Mouse (Mus musculus) fibroblast of lung, adult 2 months (primary cell): ENCODE measurements around the gene Myt1l.

Experiments
- DNase-seq: peaks from one replicate; pipeline ENCODE4 v3.0.0-alpha.2; 2011; ENCODE audit warnings: low read depth

The Myt1l gene

DNA sequence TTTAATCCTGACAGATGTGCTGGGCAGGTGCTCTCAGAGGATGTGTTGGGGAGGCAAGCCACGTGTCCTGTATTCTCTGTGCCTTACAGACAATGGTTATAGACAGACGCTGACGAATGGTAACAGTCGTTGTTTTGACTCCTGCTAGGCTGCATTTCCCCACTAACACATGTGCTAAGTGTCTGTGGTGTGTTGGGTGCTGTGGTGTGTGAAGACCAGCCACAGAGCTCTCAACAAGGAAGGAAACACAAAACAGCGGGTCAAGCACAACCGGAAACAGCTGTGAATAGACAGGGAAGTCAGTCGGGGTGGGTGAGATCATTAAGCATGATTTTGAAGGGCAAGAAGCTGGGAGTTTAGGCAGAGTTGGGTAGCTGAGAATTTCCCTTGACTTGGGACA is 41.1 kb downstream of the Myt1l start:
- no peak for DNase-seq

GRCm38 (mm10) chr12:29570351-29570750 is 42.2 kb downstream of the Myt1l start:
- DNase-seq, result no peak

- DNase-seq, result no peak
Observed at GRCm38 (mm10) chr12:29571613-29572012, 43.4 kb downstream of the Myt1l start.

DNA sequence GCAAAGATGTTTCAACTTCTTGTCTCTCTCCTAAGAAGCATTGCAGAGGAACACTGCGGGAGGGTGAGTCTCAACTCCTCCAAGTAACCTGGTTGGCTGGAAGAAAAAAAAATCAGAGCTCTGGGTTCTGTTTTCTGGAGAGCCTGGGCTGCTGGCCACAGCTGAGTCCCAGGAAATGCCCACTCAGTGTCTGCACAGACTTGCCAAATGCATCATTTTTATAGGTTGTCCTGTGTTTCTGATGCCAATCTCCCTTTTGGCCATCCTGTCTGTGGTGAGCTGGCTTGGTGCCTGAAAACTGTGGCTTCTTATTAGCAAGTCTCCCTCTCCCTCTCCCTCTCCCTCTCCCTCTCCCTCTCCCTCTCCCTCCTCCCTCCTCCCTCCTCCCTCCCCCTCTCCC is 65.6 kb downstream of the Myt1l start:
- DNase-seq, result no peak

DNA sequence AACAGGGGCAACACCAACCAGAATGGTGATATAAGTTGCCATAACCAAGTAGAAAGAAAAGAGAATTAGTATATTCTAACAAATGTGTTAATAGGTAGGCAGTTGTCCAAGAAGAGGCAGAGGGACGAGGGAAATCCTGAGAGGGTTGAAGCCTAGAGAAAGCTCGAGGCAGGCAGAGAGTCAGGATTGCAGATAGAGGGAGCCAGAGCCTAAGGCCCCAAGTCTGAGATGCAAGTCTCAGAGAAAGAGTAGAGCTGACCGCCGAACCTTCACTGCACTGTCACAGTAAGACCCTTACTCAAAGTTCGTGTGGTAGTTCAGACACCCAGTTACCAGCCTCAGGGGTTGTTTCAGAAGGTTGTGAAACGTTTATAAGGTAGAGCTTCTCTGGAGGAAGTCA is 71.7 kb downstream of the Myt1l start:
- DNase-seq, result no peak

- no peak for DNase-seq
Observed at GRCm38 (mm10) chr12:29601223-29601622, 73.0 kb downstream of the Myt1l start.

- DNase-seq, result no peak
Observed at GRCm38 (mm10) chr12:29604659-29605058, 76.5 kb downstream of the Myt1l start.

GRCm38 (mm10) chr12:29605124-29605523 is 76.9 kb downstream of the Myt1l start:
- no peak for DNase-seq

DNA sequence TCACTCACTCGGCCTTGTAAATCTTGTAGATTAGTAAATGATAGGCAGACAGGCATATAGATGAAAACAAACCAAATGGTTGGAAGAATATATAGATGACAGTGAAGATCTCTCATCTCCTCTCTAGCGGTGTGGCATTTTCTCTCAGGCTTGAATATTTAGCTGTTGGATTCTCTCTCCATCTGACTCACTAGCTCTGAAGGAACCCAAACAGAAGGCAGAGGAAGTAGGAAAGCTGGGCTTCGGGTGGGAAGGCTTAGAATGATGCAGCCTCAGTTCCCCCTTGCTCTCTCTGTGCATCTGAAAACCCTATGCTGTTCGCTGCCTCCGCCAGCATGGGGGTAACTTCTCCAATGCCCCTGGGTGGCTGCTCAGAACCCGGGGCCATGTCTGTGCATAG is 78.0 kb downstream of the Myt1l start:
- DNase-seq, result no peak

GRCm38 (mm10) chr12:29617746-29618145 is 89.6 kb downstream of the Myt1l start:
- DNase-seq, result no peak

GRCm38 (mm10) chr12:29621530-29621929 is 93.3 kb downstream of the Myt1l start:
- DNase-seq, result no peak

- DNase-seq, result no peak
Observed at GRCm38 (mm10) chr12:29627956-29628750, 100.0 kb downstream of the Myt1l start.

DNA sequence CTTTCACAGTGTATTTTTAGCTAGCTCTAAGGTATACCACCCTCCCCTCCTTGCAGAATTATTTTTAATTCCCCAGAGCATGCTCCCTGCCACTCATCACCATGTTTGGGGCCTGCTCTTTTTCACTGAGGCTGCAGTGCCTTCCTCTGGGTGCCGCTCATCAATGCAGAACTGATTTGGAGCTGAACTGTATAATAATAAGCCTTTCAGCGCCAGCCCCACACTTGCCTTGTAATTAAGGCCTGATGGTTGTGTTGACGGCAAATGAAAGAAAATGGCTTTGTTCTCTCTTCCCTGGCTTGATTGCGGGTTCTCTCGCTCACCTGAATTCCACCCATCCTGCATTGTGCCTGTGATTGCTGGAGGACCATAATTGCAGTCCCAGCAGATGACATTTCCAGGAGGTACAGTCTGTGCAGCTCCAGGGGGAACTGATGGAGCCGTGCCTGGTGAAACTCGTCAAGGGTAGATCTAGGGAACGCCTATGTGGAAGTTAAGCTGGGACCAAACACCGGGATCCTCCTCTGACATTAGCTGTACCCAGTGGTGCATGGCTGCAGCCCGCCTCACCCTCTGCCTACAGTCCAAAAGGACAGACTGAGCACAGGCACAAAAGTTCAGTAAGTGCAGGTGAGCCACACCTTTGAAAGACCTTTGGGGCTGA is 101.8 kb downstream of the Myt1l start:
- DNase-seq, result no peak

- no peak for DNase-seq
Observed at GRCm38 (mm10) chr12:29634509-29634908, 106.3 kb downstream of the Myt1l start.

DNA sequence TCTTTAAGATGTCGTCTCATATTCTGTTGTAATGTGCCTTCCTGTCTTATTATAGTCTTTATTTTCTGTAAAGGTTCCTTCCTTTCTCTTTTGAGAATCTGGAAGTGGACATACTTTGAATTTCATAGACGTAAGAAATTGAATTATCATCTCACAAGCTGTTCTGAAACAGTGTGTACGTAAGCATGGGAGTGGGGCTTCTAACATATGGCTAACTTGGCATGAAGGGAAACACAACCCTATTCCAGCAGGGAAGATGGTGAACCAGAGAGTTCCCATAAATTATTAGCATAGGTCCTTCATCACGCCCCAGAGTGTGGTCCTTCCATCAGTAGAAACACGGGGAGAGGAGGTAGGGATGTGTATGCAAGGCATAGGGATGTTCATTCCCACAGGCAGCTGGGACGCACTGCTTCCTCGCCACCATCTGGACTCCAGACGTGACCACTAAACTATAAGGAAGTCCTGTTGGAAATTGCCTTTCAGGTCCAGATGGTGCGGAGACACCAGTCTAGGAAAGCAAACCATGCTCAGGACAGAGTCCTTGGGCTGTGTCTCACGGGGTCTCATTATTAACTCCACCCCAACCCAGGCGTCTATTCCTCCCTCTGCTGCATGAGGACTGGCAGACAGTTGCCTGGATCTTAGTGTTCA is 111.5 kb downstream of the Myt1l start:
- DNase-seq, result no peak

DNA sequence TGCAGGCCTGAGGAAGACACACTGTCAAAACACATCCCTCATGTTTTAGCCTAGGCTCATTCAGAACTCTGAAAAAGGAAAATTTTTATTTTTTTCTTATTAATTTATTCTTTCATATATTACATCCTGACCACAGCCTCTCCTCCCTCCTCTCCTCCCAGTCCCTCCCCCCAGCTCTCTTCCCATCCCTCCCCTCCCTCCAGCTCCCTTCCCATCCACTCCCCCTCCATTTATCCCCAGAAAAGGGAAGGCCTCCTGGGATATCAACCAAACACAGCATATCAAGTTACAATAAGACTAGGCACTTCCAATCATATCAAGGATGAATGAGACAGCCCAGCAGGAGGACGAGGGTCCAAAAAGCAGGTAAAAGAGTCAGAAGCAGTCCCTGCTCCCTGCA is 112.0 kb downstream of the Myt1l start:
- DNase-seq, result no peak

- no peak for DNase-seq
Observed at GRCm38 (mm10) chr12:29642915-29643314, 114.7 kb downstream of the Myt1l start.

GRCm38 (mm10) chr12:29644091-29644490 is 115.9 kb downstream of the Myt1l start:
- DNase-seq, result no peak

- DNase-seq, result no peak
Observed at GRCm38 (mm10) chr12:29644721-29645120, 116.5 kb downstream of the Myt1l start.

GRCm38 (mm10) chr12:29649510-29650152 is 121.4 kb downstream of the Myt1l start:
- no peak for DNase-seq

DNA sequence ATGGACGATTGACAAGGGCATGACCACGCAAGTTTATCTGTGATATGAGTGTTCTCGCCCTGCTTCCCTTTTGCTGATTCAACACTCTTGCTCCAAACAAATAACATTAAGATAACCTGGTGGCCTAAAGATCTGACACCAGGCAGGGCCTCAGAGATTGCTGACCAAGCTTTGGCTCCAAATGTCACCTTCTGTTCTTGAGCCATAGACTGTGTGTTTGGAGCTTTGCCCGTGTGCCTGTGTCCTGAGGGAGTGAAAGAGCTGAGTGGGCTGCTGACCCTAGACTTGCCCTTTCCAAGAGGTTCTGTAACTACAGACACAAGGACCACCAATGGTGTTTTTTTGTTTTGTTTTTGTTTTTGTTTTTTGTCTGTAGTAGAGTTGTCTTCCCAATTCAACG is 124.3 kb downstream of the Myt1l start:
- DNase-seq, result no peak

- no peak for DNase-seq
Observed at GRCm38 (mm10) chr12:29655197-29655632, 127.0 kb downstream of the Myt1l start.

DNA sequence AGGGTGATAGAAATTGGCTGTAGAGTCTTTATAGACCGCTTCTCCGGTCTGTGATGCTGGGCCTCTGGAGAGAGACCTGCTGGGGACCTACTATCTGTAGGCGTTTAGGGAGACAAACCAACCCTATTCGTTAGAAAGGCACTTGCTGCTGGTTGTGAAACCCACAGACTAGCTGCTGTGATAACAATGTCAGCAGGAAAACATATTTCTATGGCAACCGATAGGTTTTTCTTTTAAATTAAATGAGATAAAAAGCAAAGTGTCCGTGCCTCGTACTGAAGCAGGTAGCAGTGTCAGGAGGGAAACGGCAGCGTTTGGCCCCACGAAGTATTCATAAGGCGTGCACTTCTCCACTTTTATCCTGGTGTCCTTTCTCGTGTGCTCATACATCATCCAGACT is 127.5 kb downstream of the Myt1l start:
- no peak for DNase-seq
